Mouse (Mus musculus) adrenal gland, adult 2 months (tissue): ENCODE measurements at regions not wholly inside any gene's neighbourhood (a gene's known extent, or its start where the extent isn't known, plus 50 kb on each side); places are given as distances from the start of the nearest gene placed in this dataset.
A peak's percentile ranks its signal among the peaks of the same experiment; 100 is the strongest.

Experiments used
- DNase-seq: peaks from one replicate; pipeline ENCODE4 v3.0.0; 2021

DNA sequence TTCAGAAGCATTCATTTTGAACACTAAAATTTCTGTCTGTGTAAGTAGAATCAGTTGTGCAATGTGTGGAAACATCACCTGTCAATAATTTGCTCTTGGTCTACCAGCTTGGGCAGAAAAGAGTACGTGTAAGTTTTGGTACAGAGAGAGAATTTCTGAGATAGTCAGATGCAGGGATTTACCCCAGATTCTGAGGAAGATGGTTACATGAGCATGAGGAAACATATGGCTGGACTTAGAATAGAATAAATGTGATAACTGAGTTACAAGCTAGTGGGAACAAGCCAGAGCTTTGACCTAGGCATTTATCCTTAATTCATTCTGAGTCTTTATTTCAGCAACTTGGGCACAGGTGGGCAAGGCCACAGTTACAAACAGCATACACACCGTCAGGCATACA lies 831.8 kb downstream of the Adgrl2 start:
- DNase-seq = no peak

- no peak for DNase-seq
These were observed 846.6 kb downstream of the Adgrl2 start for GRCm38 (mm10) chr3:148143776-148144175.

DNA sequence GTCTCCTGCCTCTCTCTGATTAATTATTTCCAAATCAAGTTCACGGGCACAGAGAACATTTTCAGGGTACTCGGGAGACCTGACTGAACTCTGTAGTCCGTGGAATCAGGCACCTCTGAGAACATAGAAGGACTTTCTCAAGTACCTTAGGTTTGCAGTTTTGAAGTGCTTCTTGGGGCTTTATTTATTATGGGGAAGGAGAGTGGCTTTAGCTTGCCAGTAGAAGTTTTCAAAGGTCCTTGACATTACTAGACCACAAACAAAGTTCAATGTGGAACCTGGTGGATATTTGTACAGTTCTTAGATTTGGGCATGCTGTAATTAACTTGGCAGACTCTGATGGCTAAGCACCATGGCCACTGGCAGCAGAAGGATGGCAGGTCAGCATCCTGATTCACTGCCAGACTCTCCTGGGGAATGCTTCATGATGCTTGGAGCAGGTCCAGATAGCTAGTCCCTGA lies 853.5 kb downstream of the Adgrl2 start:
- DNase-seq = peak; percentile 30

- DNase-seq = no peak
These were observed 855.7 kb downstream of the Adgrl2 start for GRCm38 (mm10) chr3:148134646-148135045.

DNA sequence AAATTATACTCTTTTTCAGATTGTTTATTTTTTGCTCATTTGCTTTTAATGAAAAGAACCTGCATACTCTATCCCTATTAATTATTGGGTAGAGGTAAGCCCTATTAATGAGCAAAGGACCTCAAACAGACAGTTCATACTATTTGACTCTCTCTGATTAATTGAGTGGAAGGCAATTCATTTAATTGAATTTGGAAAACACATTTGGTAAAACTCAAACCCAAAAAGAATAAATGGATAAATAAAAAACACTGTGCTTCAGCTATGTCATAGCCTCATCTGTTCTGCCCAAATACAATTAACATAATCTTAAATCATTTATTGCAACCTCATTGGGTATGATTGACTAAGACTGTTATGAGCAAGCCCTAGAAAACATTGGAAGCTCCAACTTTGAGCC lies 874.8 kb downstream of the Adgrl2 start:
- DNase-seq = no peak

- no peak for DNase-seq
These were observed 878.2 kb downstream of the Adgrl2 start for GRCm38 (mm10) chr3:148112204-148112603.

DNA sequence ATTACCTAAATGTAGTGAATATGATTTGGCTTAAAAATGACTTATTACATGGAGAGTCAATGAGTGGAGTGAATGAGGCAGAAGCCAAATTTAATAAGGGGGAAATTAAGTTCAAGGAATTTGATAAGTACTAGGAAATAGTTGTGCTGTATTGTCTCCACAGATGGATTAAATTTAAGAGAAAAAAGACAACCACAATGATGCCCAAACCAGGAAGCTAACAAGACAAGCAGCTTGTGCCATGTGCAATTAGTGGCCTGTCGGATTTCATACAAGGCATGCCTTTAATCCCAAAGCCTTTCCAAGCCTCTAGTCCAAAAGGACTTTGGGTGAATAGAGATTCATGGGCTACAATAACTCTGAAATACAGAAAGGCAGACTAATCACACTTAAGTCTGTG lies 883.3 kb downstream of the Adgrl2 start:
- DNase-seq = no peak

- DNase-seq = no peak
These were observed 896.4 kb downstream of the Adgrl2 start for GRCm38 (mm10) chr3:148093930-148094329.

GRCm38 (mm10) chr3:148075841-148076240 lies 914.5 kb downstream of the Adgrl2 start:
- no peak for DNase-seq

DNA sequence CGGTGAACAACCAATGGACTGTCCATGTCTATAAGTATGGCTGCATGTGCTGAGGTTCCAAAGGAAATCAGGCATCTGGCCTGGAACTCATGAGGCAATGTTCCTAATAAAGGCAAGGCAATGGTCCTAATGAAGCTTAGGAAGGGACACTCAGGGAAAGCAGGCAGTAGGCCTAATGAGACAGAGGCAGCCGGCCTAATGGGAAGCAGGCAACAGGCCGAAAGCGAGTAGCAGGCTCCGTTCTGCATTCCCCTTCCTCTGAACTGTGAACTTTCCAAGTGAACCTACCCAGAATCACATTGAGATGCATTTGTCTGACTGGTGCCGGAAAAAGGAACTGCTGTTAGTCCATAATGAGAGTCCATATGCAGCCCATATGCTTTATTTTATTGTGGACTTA lies 923.7 kb downstream of the Adgrl2 start:
- no peak for DNase-seq

- DNase-seq = no peak
These were observed 934.3 kb downstream of the Adgrl2 start for GRCm38 (mm10) chr3:148056074-148056473.

- no peak for DNase-seq
These were observed 937.8 kb downstream of the Adgrl2 start for GRCm38 (mm10) chr3:148052516-148052915.

- no peak for DNase-seq
These were observed 942.1 kb downstream of the Adgrl2 start for GRCm38 (mm10) chr3:148048247-148048646.

DNA sequence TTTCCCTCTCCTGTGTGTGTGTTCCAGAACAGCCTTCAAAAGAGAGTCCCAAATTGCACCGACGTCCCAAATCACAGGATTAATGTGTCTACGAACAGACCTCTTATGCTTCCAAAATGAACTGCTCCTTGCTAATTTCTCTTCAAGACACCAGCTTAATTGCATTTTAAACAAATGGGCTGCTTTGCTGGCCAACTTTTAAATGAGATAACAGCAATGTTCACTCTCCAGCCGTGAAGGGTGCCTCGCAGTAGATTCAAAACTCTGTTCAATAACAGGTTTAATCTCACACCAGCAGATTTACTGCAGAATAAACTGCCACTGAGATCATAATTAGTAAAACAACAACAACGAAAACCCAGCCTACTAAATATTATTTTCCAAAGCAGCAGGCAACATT lies 957.8 kb downstream of the Adgrl2 start:
- DNase-seq = no peak

GRCm38 (mm10) chr3:148005831-148006230 lies 984.5 kb downstream of the Adgrl2 start:
- no peak for DNase-seq

DNA sequence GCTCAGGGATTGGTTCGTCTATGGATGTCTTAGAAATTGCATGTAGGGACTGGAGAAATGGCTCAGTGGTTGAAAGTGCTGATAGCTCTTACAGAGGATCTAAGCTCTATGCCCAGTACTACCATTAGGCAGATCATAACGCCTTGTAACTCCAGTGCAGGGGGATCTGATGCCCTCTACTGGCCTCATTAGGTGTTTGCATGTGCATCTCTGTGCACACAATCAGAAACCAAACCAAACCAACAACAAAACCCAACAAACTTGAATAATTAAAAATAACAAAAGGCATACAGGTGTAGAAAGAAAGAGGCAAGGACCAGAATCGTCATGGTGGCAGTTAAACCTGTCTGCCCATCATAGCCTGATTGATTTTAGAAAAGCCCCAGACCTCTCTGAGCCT lies 986.3 kb downstream of the Adgrl2 start:
- DNase-seq = no peak

DNA sequence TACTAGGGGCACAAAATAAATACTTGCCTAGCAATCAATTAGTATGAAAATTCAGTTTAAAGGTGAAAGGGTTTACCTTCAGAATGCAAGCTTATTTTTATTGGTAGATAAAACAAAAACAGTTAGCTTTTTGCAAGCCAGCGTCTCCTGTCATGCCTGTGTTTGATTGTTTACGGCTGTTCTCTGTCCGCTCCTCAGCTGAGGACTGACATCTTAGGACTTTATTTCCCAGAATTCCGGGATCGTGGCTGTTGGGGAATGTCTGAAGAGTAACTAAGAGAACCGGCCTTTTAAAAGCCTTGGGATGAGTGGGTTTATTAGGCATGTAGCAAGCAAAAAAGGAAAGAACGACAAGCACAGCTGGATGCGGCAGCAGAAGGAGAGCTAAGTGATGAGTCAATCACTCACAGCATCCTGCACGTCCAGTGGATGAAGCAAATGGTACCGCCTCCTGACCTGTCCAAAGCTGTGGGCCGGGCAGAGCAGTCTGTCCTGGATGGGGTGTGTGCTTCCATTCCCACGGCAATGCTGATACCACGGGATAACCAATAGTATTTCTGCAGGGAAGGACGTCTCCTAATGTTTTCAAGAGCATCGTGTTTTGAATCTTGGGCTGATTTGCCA lies 990.9 kb downstream of the Adgrl2 start:
- no peak for DNase-seq

DNA sequence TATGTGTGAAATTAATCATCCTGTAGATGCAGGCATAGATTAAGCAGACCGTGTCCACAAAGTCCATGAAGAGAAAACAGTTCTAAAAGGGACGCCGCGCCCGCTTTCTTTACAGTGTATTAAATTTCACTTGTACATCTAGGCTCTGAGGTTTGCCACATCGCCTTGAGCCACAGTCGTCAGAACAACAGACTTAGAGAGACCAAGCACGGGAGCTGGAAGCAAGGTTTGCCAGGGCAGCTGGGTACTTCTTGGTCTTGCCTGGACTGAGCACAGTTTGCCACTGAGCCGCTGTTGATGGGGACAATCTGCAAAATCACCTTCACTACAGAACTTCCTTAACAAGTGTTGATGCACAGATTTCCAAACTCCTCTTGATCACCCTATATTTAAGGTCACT lies 998.6 kb downstream of the Adgrl2 start:
- DNase-seq = no peak

GRCm38 (mm10) chr3:147990831-147991230 lies 999.5 kb downstream of the Adgrl2 start:
- DNase-seq = no peak

DNA sequence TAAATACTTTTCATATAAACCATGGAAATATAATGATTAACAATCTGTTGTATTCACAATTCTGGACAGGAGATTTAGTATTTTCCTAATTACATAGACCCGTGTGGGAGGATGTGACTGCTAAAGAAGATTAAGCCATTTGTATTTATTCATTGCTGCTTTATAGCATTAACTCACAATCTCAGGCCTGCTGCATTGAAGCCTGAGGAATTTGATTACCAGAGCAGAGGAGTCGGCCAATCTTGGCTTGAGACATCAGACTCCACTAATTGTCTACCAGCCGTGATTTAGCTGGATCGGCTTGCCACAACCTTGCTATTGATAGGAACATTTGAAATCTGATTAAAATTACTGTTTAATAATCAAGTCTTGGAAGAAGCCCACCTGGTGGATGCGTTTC lies 1007.5 kb downstream of the Adgrl2 start:
- DNase-seq = no peak

GRCm38 (mm10) chr3:147981621-147982020 lies 1008.7 kb downstream of the Adgrl2 start:
- DNase-seq = no peak

- no peak for DNase-seq
These were observed 1013.8 kb downstream of the Adgrl2 start for GRCm38 (mm10) chr3:147976579-147976978.

DNA sequence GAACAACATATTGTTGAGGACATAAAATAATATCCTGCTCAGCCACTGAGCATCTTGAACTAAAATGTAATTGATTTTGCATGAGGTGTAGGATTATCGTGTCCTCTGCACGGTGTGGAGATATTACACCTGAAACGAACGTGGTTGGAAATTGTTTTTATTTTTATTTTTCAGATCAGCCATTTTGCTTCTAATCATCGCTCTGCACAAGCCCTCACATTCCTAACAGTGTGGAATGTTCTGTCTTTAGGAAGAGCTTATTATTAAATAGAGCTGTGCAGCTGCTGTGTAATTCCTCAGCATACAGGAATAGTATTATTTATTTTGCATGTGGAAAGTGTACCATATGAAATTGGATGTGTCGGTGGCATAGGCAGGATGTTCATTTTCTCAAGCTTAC lies 1014.3 kb downstream of the Adgrl2 start:
- DNase-seq = no peak

DNA sequence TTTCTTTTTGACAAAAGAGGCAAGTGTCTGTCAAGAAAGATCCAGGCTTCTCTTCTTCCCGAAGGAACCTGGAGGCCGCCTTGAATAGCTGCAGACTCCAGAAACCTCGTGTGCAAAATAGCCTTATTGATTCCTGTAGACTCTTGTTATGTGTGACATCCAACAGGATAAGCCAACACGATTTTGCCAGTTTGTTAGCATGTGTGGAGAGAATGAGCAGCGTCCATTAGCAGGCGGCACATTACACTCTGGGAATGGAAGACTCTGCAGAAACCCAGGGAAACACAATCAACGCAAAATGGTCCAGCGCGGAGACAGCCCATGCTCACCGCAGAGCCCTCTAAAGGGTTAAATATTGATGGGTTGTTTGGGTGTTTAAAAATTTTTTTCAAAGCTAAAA lies 1014.9 kb downstream of the Adgrl2 start:
- DNase-seq = no peak

DNA sequence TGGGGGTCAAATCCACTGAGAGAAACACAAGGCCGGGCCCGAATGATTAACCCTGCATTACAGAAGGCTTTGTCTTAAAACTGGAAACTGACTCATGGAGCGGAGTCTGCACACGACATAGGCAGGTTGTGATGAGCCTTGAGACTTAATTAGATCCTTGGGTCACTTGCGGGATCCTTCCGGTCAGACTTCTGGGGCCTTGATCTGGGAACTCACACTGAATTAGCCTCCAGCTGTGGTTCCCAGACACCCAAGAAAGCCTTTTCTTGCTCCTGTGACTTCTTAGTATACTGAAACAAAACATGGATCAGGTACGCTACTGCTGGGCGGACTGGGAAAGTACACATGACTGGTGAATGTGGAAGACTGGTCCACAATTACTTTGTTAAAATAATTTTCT lies 1015.8 kb downstream of the Adgrl2 start:
- no peak for DNase-seq
